Mouse (Mus musculus) CH12F3 (cell line): ENCODE data around the gene Prl2c5.
"Not testable (repeated sequence)": the region's sequence is repeated elsewhere in the genome, so short reads cannot be mapped to it uniquely, and the experiment has no call there.

Source experiments
- in situ Hi-C: fragments of 300-500 bp; cut with MboI; formaldehyde crosslinking; loops from 2 replicates; pipeline ENCODE4 v1.14.3; 2020; ENCODE audit warnings: low sequenced_read_pairs

Prl2c5 gene

DNA sequence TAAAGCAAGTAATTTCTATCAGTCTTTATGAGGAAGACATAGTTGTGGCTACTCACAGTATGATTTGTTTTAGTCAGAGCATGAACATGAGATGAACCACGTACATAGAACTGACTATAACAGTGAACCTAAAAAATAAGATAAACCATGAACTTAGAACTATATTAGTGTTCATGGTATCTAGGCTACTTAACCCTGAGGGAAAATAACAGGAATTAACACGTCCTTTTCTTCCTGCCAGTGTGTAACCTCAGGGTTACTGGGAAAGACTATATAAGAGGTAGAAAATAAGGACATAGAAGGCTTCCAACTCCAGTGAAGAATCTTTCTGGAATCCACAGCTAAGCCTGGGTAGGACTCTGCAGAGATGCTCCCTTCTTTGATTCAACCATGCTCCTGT lies at the start of gene Prl2c5:
Gene Prl2c5, plus strand, starts transcription at position 301 of the 400 bp plus-strand sequence.
- in situ Hi-C loops = not testable (repeated sequence)

DNA sequence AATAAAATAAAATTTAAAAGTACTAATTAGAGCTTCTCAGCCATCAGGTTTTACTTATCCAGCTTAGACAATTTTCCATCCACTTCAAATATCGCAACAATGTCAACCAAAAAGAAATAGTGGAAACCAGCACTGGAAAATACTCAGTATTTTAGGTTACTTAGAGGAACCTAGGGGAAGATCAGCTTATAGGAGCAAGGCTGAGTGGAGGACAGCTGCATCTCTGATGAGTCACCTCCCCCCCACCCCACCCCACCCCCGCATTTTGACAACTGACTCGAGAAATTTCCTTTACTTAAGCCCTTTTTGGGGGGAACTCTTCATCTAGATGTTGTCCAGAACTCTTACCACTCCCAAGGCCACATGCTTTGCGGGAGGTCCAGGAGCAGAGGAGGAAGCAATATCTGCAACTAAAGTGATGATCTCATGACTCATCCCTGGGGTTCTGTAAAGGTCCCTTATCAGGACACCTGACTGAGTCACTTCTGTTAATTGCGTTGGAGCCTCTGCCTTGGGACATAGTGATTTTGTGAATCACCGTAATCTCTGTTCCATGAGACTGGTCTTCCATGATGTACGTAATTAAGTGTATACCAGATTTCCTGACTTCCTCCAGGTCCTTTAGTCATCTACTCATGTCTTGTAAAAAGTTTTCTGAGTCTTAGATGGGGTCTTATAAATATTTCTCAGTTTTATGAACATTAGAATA lies 19.6 kb upstream of the Prl2c5 start:
- in situ Hi-C loops = not testable (repeated sequence)

DNA sequence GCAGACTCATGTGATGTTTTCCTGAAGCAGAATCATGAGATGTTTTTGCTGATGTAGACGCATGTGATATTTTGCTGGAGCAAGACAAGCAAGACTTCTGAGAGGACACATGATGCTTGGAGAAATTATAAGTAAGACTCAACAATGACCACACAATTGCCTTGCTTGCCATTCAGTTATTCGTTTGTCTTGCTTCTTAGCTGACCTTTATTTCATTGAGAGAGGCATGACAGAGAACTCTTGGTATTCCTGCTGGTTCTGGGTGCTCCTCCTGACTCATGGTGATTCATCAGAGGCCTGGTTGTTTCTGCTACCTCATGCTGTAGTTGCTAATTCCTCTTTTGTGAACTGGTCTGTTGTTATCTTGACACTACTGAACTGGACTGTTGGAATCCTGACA lies 13.9 kb upstream of the Prl2c5 start:
- in situ Hi-C loops = not testable (repeated sequence)

GRCm38 (mm10) chr13:13173616-13174136 lies 8.8 kb upstream of the Prl2c5 start:
- in situ Hi-C loops = not testable (repeated sequence)

- in situ Hi-C loops = not testable (repeated sequence)
Observed at GRCm38 (mm10) chr13:13175736-13176135, 6.8 kb upstream of the Prl2c5 start.

DNA sequence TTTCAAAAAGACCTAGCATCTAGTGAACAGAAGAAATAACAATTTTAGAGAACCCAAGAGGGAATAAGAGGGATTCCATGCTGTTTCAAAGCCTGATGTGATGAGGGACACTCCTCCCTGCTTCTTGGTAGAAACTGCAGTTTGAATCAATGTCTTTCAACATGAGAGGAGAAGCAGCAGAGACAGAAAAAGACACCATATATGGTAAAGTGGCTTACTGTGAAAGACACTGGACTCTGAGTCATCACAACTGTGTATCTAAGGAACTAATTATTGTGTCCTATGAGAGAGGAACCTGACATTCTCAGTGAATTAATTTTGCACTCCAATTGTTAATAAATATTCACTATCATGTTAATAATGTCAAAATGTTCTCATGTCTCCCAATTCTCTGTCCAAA lies 28.7 kb downstream of the Prl2c5 start:
- in situ Hi-C loops = not testable (repeated sequence)

GRCm38 (mm10) chr13:13216363-13216762 lies 33.8 kb downstream of the Prl2c5 start:
- in situ Hi-C loops = not testable (repeated sequence)

GRCm38 (mm10) chr13:13220231-13220630 lies 37.7 kb downstream of the Prl2c5 start:
- in situ Hi-C loops = not testable (repeated sequence)

DNA sequence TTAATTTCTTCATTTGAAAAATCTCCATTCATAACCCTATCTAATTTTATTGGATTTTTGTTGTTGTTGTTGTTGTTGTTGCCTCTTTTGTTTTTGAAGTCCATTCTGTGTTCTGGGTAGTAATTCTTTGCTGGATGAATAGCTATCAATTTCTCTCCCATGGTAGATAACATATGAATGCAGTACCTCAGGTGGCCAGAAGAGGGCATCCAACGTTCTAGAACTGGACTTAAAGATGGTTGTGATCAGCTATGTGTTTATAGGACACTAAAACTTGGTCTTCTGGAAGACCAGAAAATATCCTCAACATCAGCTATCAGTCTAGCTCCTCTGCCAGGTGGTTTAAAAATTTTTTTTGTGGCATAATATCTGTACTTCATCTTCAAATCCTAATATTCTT lies 54.9 kb downstream of the Prl2c5 start:
- in situ Hi-C loops = not testable (repeated sequence)
